Mouse (Mus musculus): ENCODE data around the gene Ankrd27. TPM values are rescaled to one million over a fixed set of nuclear protein-coding genes. Genes with fewer than 3 reads are reported as not detected.
A peak's percentile ranks its signal among the peaks of the same experiment; 100 is the strongest.

Gene Ankrd27
- total RNA-seq, 2 experiments from 2014 or later: 7.4 to 10.6 TPM

DNA sequence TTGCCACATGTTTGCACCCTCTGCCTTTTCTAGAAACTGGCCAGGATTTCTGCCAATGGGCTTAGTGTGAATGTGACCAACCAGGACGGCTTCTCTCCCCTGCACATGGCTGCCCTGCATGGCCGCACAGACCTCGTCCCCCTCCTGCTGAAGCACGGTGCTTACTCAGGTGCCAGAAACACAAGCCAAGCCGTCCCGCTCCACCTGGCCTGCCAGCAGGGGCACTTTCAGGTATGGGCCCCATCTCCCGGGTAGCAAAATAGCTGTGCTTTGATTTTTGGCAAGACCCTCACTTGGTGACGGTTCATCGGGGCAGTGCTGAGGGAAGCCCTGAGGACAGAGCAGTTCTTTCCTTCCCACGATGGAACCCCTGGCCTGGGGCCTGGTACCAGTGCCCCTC is 41.3 kb downstream of the Ankrd27 start:
- DNase-seq: no peak
- intact Hi-C loops (cut with DNase I): no loop called here

- DNase-seq: no peak
These were observed 42.5 kb downstream of the Ankrd27 start for GRCm38 (mm10) chr7:35628496-35628895.

GRCm38 (mm10) chr7:35636229-35636628 is 50.2 kb downstream of the Ankrd27 start:
- intact Hi-C loops (cut with DNase I): loop anchor here (5.0 kb wide), 2 partner anchors 54 to 89 kb away; no protein-coding TSS in a partner anchor
- DNase-seq: no peak

More at GRCm38 (mm10) chr7:35628496-35628895, 42.5 kb downstream of the Ankrd27 start:
- intact Hi-C loops (cut with DNase I): no loop called here

DNA sequence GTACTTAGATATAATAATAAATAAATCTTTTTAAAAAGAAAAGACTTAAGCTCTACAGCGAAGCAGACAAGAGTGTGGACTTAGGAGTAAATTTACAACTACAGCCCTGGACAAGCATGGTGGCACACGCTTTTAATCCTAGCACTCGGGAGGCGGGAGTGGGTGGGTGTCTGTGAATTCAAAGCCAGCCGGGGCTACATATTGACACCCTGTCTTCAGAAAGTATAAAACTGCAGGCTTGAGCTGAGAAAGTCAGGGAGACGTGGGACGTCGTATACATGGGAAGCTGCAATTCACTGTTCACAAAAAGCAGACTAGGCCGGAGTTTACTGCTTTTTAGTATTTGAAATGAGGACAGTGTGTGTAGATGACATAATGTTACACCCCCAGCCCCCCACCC is 50.8 kb downstream of the Ankrd27 start:
- no peak for DNase-seq
- intact Hi-C loops (cut with DNase I): loop anchor here (5.0 kb wide), 2 partner anchors 55 to 90 kb away; no protein-coding TSS in a partner anchor

- intact Hi-C loops (cut with DNase I): no loop called here
- DNase-seq: no peak
These were observed 54.0 kb downstream of the Ankrd27 start for GRCm38 (mm10) chr7:35640072-35640471.

DNA sequence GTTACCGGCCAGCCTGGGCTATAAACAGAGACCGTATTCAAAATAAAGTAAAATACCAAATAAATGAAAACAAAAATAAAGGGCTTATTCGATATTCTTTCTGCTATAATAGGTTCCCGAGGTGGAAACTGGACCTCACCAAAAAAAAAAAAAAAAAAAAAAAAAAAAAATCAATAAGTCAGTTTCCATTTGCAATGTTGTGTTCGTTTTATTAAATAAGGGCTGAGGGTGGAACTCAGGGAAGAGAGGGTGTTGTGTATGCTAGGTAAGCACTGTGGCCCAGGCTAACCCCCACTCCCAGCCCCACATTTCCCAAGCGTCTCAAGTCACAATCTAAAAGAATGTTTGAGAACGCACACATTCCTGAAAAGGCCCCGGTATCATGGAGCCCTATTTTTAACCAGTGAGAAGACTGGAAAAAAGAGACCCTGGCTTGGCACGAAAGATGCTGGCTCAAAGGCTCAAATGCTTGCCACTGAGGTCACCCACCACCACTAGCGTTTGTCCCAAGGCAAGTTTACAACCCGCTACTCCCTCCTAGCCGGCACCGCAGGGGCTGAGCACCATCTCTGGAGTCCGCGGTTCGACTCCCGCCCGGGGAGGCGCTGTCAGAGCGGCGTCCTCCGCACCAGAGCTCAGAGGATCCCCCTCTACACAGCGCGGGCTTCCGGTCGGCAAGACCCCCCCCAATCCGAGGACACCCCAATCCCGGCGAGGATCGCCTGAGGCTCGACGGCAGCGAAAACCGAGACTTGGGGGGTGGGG is 60.5 kb downstream of the Ankrd27 start:
- intact Hi-C loops (cut with DNase I): no loop called here
- DNase-seq: no peak

- intact Hi-C loops (cut with DNase I): no loop called here
- DNase-seq: peak; percentile 95 to 97
These were observed 61.2 kb downstream of the Ankrd27 start, which contains the start of gene Pdcd5 for GRCm38 (mm10) chr7:35647101-35647698. Gene Pdcd5 (minus strand): TSS chr7:35647521.

GRCm38 (mm10) chr7:35648239-35649069 is 62.4 kb downstream of the Ankrd27 start:
- intact Hi-C loops (cut with DNase I): no loop called here
- no peak for DNase-seq

DNA sequence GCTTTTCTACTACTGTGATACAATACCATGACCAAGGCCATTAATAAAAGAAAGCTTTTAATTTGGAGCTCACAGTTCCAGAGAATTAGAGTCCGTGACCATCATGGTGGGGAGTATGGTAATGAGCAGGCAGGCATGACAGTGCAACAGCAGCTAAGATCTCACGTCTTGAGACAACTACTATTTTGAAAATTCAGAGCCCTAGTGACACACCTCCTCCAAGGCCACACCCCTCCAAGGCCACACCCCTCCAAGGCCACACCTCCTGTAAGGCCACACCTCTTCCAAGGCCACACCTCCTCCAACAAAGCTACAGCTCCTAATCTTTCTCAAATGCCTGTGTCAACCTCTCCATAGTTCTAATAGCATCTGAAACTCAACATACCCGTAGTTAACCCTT is 63.0 kb downstream of the Ankrd27 start:
- peak; percentile 36 to 40 for DNase-seq
- intact Hi-C loops (cut with DNase I): no loop called here

- intact Hi-C loops (cut with DNase I): no loop called here
These were observed 64.8 kb downstream of the Ankrd27 start for GRCm38 (mm10) chr7:35650716-35651410.

GRCm38 (mm10) chr7:35651583-35652270 is 65.7 kb downstream of the Ankrd27 start:
- no peak for DNase-seq
- intact Hi-C loops (cut with DNase I): no loop called here

More at GRCm38 (mm10) chr7:35650716-35651410, 64.8 kb downstream of the Ankrd27 start:
- no peak for DNase-seq

- intact Hi-C loops (cut with DNase I): no loop called here
- no peak for DNase-seq
These were observed 71.8 kb downstream of the Ankrd27 start for GRCm38 (mm10) chr7:35657829-35658228.

- intact Hi-C loops (cut with DNase I): no loop called here
- DNase-seq: no peak
These were observed 73.1 kb downstream of the Ankrd27 start for GRCm38 (mm10) chr7:35659173-35659572.

- no peak for DNase-seq
- intact Hi-C loops (cut with DNase I): no loop called here
These were observed 77.8 kb downstream of the Ankrd27 start for GRCm38 (mm10) chr7:35663790-35664376.

DNA sequence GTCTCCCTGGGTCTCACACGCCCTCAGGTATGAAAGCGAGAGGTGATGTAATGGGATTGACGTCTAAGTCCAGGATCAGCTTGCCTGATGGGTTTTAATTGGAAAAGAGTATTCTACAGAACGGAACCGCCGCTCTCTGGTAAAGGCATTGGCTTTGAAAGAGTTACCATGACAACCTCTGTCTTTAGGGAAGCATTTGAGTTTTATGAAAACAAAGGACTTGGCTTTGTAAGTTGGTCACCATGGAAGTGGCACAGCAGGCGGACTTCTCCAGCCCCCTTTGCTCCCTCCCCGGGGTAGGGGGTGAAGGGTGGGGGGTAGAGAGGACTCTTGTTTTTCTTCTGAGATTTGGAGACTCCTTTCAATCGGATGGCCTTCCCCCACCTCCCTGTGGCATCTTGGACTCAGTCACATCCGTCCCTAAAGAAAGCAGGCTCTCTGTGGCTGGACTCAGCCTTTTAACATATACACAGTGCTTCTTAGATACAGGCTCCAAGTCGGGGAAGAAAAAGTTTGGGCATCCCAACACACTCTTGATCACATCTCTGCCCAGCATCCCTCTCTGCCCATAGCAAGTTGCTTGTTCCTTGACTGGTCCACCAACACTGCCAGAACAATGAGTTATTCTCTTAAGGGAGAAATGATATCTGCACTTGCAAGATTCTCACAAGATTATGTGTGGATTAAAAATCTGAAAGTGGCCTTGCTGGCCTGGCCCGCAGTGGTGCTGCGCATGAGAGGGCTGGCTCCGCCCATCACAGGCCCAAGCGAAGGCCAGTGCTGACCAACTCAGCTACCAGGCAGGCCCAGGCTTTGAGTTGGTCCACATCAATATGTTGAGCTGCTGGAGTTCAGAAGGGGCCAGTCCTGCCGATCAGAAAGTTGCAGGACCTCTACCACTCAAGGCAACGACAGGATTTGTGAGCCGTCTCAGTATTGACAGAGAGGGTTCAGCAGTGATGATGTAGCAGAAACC is 82.3 kb downstream of the Ankrd27 start:
- DNase-seq: no peak
- intact Hi-C loops (cut with DNase I): no loop called here

- no peak for DNase-seq
- intact Hi-C loops (cut with DNase I): no loop called here
These were observed 92.9 kb downstream of the Ankrd27 start for GRCm38 (mm10) chr7:35678976-35679375.

- no peak for DNase-seq
- intact Hi-C loops (cut with DNase I): loop anchor here (10.0 kb wide), 1 partner anchor 183 kb away; no protein-coding TSS in a partner anchor
These were observed 95.5 kb downstream of the Ankrd27 start for GRCm38 (mm10) chr7:35681559-35681958.

All from gastrocnemius, postnatal 36 days (tissue).